Mouse (Mus musculus) embryo, embryonic 10.5 days (tissue): ENCODE measurements around the gene Stk10.
"Not testable (repeated sequence)": the region's sequence is repeated elsewhere in the genome, so short reads cannot be mapped to it uniquely, and the experiment has no call there.

Source experiments
- DNase-seq: peaks from one replicate; pipeline ENCODE4 v3.0.0-alpha.2; 2015; ENCODE audit warnings: low spot score

The Stk10 gene

DNA sequence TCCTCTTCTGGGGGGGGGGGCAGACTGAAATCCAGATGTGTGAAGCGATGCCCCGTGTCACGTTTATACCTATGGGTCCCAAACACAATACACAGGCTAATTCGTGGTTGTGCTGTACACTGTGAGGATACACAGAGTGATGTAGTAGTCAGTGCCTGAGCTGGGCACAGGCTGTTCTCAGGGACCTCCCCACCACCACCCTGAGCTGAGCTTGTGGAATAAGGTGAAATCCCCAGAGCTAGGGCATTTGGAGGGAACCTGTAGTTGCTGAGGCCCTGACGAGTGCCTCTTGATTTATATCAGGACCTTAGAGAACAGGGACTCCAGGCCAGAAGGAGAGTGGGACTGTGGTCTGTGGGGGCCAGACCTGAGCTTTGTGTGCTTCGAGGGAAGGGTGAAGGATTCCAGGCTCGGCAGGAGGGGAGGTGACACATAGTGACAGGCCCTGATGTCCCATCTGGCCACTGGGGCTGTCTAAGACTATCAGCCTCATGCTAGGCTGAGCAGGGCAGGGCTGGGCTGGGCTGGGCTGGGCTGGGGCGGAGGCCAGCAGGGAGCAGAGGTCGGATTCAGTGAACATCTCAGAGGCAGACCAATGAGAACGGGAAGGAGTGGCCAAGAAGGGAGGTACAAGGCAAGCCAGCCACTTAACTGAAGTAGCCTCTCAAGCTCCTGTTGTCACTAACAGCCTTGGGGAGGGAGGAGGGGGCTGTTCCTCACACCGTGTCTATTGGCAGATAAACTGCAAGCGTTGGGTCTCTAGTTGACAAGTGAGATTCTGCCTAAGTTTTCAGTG lies 68.6 kb downstream of the Stk10 start:
- peak; percentile 75 for DNase-seq

DNA sequence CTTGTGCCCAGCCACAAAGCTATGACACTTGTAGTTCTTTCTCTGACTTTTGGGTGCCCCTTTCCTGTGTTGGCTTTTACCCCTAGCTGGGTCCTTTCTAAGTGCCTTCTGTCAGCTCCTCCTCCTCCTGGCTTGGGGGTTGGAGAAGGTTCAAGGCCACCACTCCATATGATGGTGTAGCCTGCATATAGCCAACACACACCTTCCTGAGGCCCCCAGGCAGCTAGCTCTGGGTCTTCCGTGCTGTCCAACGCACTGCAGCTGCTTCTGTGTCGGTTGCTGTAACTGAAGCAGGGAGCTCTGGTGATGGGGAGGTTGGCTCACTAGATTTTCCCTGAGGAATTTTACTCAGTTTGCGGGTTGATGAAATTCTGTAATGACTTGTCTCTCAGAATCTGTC lies 71.6 kb downstream of the Stk10 start:
- no peak for DNase-seq

DNA sequence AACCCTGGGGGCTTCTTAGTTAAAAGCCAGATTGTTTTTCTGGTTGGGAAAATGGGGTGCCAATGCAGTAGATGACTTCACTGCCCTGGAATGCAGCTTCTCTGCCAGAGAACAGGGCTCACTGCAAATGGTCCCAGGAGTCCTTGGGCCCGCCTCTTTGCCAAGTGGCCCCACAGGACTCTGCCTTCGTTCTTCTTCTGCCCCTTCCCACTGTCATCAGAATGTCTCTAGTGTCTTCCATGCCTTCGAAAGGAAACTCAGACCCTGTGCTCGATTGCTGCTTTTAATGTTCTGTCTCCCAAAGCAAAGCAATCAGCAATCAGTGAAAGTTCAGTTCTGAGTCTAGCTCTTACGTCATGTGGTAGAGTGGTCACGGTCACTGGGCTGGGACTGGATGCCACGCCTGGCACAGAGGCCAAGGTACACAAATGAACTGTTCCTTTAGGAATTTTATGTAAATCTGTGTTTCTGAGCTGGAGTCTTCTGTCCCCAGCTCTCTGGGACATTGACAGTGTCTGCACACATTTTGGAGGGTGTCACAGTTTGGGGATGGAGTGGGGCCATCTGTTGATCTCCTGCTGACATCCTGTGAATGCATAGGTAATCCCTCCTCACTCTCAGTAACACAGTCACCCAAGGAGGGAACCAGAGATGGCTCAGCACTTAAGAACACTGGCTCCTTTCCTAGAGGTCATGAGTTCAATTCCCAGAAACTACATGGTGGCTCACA lies 72.2 kb downstream of the Stk10 start:
- DNase-seq = no peak

DNA sequence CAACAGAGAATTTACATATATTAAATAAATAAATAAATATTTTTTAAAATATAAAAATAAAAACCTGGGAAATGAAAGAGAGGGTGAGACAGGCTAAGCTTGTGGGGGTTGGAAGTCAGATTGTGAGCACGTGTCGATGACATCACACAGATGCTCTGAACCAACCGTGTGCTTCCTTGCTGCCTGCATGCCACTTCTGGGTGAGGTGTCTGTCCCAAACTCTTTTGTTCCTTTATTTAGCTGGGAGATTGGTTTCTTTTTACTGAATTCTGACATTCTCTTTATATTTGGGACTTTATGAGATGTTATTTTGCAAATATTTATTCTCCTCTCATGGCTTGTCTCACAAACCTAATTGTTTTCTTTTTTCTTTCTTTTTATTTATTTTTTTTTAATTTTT lies 72.8 kb downstream of the Stk10 start:
- no peak for DNase-seq

GRCm38 (mm10) chr11:32607319-32607718 lies 74.2 kb downstream of the Stk10 start:
- no peak for DNase-seq

DNA sequence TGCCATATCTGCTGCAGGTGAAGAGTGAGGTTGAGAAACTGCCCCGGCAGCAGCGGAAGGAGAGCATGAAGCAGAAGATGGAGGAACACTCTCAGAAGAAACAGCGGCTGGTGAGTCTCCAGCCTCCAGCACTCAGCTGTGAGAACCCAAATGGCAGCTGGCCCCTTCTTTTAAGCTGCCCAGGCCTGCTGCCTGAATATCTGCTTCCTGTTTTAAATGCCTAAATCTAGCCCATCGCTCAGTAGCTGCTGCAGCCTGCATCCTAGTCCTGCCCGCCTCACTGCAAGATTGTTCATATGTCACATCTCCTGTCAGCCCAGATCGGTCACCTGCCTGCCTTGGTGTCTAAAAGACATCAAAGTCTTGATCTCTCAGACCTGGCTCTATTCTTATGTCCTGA lies 77.5 kb downstream of the Stk10 start:
- DNase-seq = no peak

DNA sequence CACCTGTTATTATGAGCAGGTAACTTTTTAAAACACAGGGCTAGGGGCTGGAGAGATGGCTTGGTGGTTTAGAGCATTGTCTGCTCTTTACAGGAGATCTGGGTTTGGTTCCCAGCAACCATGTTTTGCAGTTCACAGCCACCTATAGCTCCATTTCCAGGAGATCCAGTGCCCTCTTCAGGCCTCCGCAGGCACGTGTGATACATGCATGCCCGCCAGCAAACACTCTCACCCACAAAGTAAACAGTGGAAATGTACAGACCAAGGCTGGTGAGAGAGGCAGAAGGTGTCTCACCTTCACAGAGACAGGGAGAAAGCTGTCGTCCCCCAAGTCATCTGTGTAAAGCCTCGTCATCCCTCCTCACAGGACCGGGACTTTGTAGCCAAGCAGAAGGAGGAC lies 79.2 kb downstream of the Stk10 start:
- DNase-seq = no peak

- no peak for DNase-seq
Observed at GRCm38 (mm10) chr11:32614463-32614862, 81.4 kb downstream of the Stk10 start.

DNA sequence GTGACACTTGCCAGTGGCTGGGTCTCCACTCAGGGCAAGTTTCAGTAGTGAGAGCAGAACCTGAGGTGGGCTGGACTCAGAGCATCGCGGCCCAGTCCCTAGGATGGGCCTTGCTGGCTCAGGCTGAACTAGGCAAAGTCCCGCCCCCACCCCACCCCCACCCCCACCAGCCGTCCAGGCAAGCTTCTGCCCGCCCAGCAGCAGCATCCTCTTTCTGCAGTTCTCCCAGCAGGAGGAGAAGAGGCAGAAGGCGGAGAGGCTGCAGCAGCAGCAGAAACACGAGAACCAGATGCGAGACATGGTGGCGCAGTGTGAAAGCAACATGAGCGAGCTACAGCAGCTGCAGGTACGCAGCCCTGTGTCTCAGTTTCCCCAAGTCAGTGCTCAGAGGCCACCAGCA lies 82.5 kb downstream of the Stk10 start:
- peak; percentile 37 for DNase-seq

GRCm38 (mm10) chr11:32616091-32616490 lies 83.0 kb downstream of the Stk10 start:
- DNase-seq = no peak

DNA sequence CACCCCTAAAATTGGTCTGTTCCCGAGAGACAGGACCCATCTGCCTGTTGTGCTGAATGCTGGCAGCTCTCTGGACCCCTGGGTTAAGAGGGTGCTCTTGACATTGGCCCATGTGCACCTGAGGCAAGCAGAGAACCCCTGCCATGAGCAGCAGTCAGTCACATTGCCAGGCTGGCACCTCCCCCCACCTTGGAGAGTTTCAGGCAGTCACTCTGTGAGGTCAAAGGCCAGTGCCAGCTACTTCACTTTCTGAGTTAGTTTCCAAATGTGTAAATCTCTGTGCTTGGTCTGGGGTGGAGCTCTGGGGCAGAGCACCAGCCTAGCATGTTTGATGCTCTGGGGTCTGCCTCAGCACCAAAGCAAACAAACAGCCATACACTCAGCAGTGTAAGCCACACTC lies 84.9 kb downstream of the Stk10 start:
- DNase-seq = no peak

DNA sequence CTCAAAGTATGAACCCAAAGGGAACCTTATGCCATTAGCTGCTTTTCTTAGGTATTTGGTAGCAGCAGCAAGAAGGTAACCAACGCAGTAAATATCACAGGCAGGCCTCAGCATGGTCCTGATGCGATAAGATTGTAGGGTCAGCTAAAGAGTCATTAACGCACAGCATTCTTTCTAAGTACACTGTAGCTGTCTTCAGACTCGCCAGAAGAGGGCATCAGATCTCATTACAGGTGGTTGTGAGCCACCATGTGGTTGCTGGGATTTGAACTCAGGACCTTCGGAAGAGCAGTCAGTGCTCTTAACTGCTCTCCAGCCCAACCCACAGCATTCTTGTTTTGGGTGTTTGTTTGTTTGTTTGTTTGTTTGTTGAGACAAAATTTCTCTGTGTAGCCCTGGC lies 85.5 kb downstream of the Stk10 start:
- DNase-seq = not testable (repeated sequence)

- peak; percentile 61 for DNase-seq
Observed at GRCm38 (mm10) chr11:32619257-32619816, 86.2 kb downstream of the Stk10 start.

DNA sequence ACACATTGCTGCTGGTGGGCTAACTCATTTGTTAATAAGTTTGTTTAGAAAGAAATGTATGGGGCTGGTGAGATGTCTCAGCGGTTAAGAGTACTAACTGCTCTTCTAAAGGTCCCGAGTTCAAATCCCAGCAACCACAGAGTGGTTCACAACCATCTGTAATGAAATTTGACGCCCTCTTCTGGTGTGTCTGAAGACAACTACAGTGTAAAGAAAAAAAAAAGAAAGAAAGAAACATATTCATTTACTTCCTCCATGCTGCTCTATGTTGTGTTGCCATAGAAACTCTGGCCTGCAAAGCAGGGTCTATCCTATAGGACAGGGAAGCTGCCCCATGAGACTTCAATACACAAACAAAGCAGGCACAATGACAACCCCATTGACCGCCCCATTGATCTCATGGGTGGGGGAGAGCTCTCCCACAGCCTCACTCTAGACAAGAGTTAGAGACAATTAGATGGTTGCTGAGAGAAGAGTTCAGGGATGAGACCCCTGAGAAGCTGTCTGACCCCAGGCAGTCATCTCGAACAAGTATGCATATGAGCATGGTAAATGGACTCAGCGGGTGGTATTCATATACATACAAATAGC lies 86.9 kb downstream of the Stk10 start:
- peak; percentile 23 for DNase-seq

DNA sequence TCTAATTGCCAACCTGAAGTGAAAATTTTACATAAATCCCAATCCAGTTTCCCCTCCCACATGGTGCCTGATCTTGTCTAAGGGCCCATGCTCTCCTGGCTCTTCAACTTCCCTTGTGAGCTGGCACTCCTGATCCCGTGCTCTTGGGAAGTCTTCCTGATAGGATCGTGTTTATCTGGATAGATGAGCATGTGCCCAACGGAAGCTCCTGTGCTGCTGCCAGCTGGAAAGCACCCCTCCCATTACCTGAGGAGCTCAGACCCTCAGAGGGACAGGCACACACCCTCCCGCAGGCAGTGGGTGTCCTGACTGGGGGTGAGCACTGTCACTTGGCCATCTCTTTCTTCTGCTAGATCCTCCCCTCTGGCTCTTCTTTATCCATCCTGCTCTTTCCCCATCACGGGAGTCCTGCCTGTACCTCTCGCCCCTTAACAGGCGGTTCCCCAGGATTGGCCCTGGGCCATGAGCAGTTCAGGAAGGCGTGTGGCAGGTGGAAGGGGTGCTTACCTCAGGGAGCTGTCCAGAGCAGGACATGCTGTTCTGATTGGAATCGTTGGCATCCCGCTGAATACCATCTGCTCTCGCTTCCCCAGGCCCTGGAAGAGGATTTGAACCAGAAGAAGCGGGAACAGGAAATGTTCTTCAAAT lies 88.8 kb downstream of the Stk10 start:
- no peak for DNase-seq

DNA sequence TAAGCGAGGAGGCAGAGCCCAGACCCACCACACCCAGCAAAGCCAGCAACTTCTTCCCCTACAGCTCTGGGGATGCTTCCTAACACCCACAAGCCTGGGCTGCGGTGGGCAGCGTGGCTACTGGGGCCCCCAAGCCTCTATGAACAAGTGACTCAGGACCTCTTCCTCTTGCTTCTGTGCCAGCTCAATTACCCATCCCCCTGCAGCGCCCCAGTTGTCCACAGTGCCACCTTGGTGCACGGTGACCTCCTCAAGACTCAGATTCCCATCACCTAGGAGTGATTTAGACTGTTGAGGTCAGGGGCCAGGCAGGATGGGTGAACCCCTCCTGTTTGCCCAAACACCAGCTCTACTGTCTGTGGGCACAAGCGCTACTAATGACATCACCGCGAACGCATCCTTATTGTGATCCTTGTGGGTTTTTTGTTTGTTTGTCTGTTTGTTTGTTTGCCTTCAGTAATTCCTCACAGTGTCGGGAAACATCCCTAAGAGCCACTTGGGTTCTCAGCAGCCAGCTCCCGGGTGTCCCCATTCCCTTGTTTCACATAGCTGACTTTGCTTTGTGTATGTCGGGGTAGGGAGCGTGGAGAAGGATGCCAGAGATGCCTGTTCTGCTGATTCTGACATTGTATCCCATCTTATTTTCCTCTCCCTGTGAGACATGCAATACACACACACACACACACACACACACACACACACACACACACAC lies 89.5 kb downstream of the Stk10 start:
- DNase-seq = no peak

DNA sequence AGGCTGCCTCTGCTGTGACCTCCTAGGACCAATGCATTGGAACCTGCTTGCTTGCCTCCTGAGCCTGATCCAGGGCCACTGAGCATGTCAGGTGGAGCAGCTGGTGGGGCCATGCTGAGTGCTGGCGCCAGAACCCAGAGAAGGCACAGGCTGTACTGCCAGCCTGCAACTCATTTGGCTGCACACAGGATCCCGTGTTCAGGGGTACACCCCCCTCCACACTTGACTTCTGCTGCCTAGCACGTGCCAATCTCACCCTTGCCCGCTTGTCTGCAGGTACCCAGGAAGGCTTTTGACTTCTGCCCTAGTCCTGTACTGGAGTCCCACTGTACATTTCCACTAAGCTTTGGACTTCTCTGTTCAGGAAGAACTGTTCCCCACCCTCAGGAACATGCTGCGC lies 90.1 kb downstream of the Stk10 start:
- DNase-seq = no peak

DNA sequence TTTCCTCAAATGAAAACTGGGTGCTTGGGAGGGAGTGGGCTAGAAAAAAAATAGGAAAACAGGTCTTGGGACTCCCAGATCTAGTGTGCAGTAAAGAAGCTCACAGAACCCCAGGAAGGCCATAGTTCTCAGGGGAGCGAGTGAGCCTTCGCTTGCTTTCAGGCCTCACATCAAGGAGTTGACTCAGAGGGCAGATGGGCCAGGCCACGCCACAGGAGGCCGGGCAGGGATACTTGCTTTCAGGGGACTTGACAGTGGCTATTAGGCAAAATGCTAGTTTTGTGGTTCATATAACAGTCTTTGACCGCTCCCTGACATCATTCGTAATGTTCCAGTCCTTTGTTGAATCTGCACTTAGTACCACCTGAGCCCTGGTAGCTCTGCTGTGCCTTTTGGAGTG lies 90.8 kb downstream of the Stk10 start:
- no peak for DNase-seq

- DNase-seq = no peak
Observed at GRCm38 (mm10) chr11:32625677-32626076, 92.6 kb downstream of the Stk10 start.

DNA sequence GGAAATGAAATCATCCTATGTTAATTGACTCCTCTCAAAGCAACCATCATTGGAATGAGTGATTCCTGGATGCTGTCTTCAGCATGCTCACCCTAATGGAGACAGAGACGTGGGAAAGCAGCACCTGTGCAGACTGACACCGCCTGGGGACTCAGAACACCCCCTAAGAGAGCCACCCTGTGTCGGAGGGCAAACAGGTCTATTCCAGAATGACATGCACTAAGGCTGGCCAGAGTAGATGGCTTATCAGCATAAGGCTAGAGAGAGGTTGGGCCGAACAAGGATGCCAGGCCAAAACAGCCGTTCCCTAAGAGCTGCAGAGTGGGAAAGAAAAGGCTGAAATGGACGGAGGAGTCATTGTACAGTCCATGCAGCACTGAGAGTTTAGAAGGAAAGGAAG lies 93.0 kb downstream of the Stk10 start:
- DNase-seq = no peak

DNA sequence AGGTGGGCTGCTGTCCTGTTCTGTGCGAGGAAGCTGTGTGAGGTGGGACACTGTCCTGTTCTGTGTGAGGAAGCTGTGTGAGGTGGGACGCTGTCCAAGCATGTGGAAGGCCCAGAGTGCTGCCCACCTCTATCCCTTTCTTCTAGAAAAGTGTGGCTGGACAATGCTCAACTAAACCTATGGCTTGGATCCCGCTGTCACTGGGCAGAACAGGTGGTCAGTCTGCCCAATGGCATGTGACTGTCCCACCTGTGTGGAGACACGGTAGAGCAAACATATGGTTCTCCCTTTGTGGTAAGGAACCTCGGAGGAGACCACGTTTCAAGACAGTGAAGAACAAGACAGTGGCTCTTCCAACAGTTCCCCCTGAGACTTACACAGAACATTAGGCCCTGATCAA lies 94.8 kb downstream of the Stk10 start:
- no peak for DNase-seq

DNA sequence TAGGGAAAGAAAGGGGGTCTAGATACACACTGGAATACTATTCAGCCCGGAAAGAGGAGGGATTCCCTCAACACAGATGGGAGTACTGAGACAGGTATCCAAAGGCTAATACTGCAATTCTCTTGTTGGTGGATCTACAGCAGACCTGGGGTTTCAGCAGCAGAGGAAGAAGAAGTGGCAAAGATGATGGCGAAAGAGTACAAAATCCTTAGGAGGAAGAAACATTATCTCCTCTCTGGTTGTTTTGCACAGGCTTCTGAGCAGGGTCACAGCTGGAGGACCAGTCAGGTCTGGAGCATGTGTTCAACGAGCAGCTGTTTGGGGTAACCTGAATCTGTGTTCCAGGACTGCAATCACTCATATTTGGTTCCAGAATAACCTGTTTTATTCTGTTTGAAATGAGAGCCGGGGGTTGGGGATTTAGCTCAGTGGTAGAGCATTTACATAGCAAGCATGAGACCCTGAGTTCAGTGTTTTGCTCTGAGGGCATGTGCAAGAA lies 96.7 kb downstream of the Stk10 start:
- DNase-seq = no peak
